Mouse (Mus musculus) common myeloid progenitor, adult 5-6 weeks (primary cell): ENCODE data around the gene Gm10681. TPM values are rescaled to one million over a fixed set of nuclear protein-coding genes. Genes with fewer than 3 reads are reported as not detected.
"Not testable (repeated sequence)": the region's sequence is repeated elsewhere in the genome, so short reads cannot be mapped to it uniquely, and the experiment has no call there.

ENCODE experiments used
- ATAC-seq: replicated peaks from 2 replicates; pipeline ENCODE4 v1.8.0; 2016; ENCODE audit warnings: low read depth, mild to moderate bottlenecking, moderate TSS enrichment, inconsistent platforms; ENCODE audit not compliant: poor library complexity, severe bottlenecking
- total RNA-seq: library from RNA; stranded (forward); fragments of 200-1000, 187-1606 nt; gene quantifications from 2 replicates; pipeline ENCODE4 v1.2.3, GENCODE M21; 2017

Gene Gm10681
- total RNA-seq, 1 experiment from 2014 or later = not detected

DNA sequence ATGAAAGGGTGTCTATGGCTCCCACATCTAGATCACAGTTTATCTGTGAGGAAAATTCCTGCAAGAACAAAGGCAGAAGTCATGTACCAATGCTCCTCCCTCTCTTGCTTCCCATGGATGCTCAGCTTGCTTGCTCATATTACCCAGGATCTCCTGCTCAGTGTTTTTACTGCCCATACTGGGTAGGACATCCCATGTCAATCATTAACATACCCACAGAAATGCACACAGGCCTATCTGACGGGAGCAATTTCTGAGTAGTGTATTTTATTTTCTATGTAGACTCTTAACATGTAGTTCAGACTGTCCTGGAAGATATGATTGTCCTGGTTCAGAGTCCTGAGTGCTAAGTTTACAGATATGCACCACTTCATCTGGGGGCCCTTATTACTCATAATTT lies 64.1 kb downstream of the Gm10681 start:
- ATAC-seq = not testable (repeated sequence)

DNA sequence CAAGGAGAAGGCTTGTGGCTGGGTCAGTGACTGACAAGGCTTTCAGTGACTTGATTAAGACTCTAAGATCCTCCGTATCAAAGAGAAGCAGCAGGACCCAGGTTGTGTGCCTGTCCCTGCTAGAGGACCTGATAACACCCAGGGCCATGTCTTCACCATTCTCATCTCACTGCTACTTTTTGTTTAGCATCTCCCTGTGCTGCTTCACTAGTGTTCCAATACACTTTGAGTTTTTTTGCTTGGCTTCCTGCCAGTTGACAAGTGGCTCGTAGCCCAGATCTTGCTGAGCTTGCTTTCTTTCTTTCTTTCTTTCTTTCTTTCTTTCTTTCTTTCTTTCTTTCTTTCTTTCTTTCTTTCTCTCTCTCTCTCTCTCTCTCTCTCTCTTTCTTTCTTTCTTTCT lies 65.8 kb downstream of the Gm10681 start:
- not testable (repeated sequence) for ATAC-seq

DNA sequence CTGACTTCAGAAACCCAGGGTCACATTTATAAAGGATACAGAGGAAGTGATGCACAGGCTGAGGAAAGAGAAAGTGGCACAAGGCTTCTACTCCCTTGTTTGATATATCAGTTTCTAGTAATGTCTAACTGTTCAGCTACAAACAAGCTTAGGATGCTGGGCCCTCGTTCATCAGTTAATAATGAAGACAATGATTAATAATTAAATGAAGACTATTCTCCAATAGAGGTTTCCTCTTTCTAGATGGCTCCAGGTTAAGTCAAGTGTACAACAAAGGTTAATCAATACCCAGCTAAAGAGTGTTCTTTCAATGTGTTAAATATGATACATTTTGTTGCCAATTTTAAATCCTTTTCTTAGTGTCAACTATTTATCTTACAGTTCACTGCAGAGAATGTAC lies 78.2 kb downstream of the Gm10681 start, which contains the start of gene Hsd3b4:
Gene Hsd3b4, minus strand, starts transcription at position 101 of the 400 bp plus-strand sequence.
- ATAC-seq = not testable (repeated sequence)

GRCm38 (mm10) chr3:98507229-98507628 lies 81.4 kb downstream of the Gm10681 start:
- not testable (repeated sequence) for ATAC-seq

Other genes with a start within 250 kb of the Gm10681 start
- 357 and 379 TPM in 2 replicates for gene Phgdh, start 248.8 kb downstream of the Gm10681 start, total RNA-seq
- 0.59 and 1.2 TPM in 2 replicates for gene Zfp697, start 206.3 kb downstream of the Gm10681 start, total RNA-seq
- not detected in 2 replicates for gene Gm4450, start 131.7 kb downstream of the Gm10681 start, total RNA-seq
- gene Hsd3b4, start 78.3 kb downstream of the Gm10681 start, total RNA-seq = not detected in 2 replicates
- gene Hsd3b5, start 41.4 kb upstream of the Gm10681 start, total RNA-seq = not detected in 2 replicates
- gene Hsd3b2, start 135.7 kb upstream of the Gm10681 start, total RNA-seq = not detected in 2 replicates
- gene Hsd3b3, start 174.3 kb upstream of the Gm10681 start, total RNA-seq = not detected in 2 replicates
- gene Hsd3b6, start 225.6 kb upstream of the Gm10681 start, total RNA-seq = not detected in 2 replicates